Mouse (Mus musculus): ENCODE measurements around the gene Sap25.
A peak's percentile ranks its signal among the peaks of the same experiment; 100 is the strongest.
"Not testable (repeated sequence)": the region's sequence is repeated elsewhere in the genome, so short reads cannot be mapped to it uniquely, and the experiment has no call there.

The Sap25 gene

DNA sequence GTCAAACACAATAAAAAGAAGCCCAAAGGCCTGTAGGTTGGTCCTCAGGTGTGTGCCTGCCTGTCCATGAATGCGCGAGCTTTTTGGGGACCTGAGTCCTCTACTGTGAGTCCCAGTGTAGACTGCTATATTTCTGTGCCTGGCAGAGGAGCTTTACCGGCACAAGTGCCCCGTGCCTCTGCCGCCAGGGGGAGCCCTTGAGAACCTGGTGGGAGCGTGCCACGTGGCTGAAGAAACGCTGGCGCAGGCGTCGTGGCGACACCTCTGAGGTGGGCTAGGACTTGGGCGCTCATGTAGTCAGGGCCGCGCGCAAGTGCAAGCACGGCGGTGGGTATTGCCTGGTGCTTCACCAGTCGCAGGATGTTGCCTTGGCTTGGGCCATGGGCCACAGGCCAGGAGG, at the start of gene Sap25:
TSS of gene Sap25 (plus strand) at position 281 of the 400 bp plus-strand sequence.
- peak in 1 of 2 experiments; percentile 23 for DNase-seq (ENCODE audit: low spot score in 2 of 2)

DNA sequence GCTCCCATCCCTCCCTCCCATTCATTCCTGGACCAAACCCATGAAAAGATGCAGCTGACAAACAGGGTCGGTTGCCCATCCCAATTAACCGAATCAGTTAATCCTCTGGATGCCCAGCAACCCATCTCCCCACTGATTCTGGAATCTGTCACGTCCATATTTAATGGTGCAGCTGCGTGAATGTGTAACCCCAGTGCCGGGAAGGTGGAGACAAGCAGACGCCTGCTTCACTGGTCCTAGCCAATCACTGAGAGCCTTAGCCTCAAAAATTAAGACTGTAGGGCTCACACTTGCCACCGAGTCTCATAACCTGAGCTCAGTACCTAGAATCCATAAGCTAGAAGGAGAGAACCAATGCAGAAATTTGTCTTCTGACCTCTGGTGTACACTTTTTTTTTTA, 45.2 kb upstream of the Sap25 start:
- DNase-seq (ENCODE audit: low spot score in 2 of 2): no peak

DNA sequence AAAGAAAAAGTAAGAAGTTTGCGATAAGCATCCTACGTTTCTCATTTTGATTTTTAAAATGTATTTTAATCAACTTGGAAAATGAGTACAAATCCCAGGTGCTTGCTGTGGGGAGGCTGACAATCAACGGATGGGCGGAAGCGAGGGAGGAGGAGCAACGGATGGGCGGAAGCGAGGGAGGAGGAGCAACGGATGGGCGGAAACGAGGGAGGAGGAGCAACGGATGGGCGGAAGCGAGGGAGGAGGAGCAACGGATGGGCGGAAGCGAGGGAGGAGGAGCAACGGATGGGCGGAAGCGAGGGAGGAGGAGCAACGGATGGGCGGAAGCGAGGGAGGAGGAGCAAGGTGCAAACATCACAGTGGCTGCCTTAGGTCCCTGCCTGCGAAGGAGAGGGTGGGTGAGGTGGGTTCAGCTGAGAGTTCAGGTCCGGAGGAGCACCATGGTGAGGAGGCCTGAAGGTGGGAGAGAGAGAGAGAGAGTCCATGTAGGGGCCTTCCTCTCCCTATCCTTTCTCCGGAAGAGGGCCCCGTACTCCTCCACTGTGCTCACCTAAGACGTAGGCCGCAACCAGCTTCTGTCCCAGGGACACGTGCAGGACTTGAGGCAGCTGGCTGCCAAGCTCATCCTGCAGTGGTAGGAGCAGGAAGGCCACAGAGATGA, 44.4 kb upstream of the Sap25 start:
- DNase-seq (ENCODE audit: low spot score in 2 of 2): no peak

DNA sequence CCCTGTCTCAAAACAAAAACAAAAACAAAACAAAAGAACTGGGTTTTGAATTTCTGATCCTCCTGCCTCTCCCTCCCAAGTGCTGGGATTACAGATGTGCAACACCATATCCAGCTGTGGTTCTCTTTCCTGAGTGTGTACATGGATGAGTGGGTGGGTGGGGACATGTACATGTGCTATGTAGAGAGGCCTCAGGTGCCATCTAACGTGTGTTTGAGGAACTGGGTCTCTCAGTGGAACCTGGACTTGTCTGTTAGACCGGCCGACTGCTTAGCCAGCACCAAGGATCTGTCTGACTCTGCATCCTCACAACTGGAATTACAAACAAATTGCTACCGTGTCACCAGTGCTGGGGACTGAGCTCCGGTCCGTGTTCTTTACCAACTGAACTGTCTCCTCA, 43.5 kb upstream of the Sap25 start:
- no peak for DNase-seq (ENCODE audit: low spot score in 2 of 2)

DNA sequence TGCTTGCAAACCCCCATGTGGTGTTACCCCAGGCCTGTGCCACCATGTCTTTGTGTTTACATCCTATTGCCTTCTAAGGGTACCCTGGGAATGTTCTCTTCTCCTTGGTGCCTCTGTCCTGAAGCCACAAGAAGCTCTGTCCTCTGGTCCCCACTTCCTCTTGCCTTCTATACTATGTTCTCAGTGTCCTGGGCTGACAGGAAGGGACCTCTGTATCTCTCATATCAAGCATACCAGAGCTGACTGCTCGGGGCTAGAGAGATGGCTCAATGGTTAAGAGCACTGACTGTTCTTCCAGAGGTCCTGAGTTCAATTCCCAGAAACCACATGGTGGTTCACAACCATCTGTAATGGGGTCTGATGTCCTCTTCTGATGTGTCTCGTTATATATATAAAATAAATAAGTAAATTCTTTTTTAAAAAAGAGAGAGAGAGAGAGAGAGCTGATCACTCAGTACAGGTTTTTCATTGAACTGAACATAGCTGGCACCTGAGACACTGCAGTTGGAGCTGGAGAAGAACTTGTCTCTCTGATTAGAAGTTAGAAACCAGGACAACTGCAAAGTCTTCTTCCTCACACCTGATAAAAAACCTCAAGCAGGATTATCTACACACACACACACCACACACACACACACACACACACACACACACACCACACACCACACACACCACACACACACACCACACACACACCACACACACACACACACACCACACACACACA, 42.9 kb upstream of the Sap25 start:
- DNase-seq (ENCODE audit: low spot score in 2 of 2): no peak

DNA sequence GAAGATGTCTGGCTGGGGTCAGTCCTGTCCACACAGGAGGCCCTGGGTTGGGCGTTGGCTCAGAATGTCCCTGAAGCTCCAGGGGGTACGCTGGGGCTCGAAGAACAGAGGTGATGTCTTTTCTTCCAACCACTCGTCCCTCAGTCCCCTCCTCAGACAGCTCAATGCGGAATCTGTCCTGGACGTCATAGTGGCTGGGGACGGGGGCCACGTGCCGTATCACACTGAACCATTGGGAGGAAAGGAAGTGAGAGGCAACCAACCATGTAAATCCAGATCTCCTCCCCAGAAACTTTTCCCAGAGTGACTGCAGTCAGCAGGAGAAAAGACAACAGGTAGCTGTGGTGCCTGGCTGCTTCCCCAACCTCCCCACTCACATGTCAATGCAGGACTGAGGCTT, 41.5 kb upstream of the Sap25 start:
- no peak for DNase-seq (ENCODE audit: low spot score in 2 of 2)

DNA sequence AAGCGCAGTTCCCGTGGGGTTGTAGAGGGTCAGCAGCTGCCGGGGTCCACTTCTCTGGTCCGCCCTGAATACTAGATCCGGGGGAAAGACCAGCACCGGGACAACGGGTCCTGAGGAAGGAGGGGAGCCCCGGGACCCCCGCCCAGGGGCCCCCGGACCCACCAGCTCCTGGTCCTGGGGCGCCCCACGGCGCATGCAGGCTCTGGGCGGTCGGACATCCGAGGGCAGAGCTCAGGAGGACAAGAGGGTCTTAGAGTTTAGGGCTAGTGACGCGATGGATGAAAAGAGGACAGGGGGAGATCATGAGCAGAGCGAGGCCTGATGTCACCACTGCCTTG, 40.9 kb upstream of the Sap25 start:
- no peak for DNase-seq (ENCODE audit: low spot score in 2 of 2)

DNA sequence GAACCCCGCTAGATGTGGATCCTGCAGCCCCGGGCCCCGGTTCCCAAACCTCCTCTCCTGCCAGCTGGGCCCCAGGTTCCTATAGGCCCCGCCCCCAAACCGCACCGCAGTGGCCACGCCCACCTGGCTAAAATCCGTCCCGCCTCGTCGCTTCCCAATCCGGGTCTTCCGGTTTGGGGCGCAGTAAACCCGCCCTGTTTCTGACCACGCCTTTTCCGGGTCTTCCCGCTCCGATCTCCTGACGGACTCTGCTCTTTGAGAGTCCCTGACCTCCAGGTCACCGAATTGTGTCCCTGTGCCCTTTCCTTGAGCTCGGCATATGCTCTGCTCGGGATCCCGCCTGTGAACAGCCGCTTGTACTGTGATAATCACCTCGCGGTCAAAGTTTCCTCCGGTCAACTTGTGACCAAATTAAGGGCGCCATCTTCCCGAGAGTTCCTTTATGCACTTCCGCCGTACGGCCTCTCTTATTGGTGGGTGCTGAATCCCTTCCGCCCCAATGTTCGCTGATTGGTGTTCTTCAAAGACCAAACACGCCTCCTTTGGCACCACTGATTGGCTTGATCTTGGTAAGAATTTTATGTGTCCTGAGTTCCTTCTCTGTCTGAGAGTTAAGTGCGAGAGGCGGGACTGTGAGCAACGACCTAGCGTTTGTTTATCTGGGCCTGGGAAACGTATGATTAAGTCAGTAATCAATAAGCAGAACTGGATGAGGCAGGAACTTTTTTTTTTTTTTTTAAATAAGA, 40.3 kb upstream of the Sap25 start, which contains the start of gene Mospd3:
TSS of gene Mospd3 (minus strand) at position 440 of the 746 bp plus-strand sequence.
- DNase-seq (ENCODE audit: low spot score in 2 of 2): peak; percentile 93 to 97

DNA sequence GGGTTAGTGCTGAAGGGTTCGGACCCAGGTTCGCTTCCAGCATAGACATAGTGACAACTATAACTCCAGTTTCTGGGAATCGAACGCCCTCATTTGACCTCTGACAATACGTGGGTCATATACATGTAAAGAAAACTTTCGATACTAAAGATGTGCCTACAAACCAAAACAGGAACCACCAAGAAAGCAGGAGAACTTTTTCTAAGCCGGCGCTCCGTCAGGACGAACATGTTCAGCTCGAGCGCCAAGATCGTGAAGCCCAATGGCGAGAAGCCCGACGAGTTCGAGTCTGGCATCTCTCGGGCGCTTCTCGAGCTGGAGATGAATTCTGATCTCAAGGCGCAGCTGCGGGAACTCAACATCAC, 39.8 kb upstream of the Sap25 start:
- DNase-seq (ENCODE audit: low spot score in 2 of 2): no peak

DNA sequence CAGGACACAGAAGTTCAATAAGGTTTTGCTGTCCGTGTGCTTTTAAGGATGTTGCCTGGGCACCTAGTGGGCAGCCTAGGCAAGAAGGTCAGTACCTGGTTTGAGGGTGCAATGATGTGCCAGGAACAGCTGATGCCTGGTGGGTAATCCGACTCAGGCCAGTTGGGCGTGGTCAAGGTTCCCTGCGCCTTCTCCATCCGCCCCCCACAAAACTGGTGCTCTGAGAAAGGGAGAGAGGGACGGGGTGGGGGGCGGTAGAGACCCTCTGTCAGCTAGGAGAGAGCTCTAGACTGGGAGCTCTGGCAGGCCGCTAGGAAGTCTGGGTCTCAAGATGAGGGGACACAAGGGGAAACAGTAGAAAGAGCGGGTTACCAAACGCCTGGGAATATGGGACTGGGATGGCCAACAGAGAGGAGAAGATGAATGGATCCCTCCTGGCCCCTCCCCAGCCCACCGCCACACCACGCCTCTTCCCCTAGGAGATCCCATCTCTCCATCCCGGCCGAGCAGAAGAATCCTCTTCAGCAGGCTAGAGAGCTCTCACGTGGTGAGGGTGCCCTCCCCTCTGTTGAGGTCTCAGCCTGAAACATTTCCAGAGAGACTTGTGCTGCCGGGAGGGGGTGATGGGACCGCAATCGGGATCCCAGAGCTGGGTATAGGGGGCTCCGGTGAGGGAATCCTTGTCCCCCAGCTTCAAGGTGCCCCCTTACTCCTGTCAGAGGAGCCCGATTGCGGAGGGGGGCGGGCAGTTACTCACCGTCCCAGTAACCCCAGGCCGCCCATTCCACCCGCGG, 33.1 kb upstream of the Sap25 start:
- DNase-seq (ENCODE audit: low spot score in 2 of 2): no peak

DNA sequence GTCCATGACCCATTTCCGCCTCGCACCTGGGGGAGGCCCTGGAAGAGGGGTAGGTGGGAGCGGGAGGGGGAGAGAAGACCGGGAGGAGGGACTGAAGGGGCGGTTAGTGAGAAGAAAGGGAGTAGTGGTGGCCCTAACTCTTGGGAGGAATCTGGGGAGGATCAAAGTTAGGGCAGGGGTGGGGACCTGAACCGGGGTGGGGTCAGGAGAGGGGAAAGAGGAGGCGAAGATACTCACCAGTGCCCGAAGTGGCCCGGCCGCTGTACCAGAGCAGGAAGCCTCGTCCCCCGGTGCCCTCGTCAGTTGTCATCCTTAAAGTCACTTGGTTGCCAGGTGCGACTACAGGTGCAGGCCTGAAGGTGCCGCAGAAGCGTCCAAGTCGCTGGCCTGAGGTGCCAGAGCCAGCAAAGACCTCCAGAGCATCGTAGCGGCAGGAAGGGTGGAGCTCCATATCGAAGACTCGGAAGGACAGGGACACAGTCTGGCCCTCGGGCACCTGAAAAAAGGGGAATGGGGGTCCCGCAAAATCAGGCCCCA, 32.4 kb upstream of the Sap25 start:
- no peak for DNase-seq (ENCODE audit: low spot score in 2 of 2)

DNA sequence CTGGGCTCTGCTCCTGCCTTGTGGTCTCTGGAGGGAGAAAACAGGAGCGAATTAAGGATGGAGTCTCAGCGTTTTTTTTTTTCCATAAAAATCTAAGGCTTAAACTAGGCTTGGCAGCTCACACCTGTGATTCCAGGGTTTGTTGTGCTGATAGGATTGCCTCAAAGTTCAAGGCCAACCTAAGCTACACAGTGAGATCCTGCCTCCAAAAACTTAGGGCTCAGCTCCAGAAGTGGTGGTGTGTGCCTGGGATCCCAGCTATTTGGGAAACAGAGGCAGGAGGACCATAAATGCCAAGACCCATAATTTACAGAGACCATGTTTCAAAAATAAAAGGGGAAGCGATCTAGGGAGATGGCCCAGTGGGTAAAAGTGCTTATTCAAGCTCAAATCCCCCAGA, 31.8 kb upstream of the Sap25 start:
- DNase-seq (ENCODE audit: low spot score in 2 of 2): no peak

DNA sequence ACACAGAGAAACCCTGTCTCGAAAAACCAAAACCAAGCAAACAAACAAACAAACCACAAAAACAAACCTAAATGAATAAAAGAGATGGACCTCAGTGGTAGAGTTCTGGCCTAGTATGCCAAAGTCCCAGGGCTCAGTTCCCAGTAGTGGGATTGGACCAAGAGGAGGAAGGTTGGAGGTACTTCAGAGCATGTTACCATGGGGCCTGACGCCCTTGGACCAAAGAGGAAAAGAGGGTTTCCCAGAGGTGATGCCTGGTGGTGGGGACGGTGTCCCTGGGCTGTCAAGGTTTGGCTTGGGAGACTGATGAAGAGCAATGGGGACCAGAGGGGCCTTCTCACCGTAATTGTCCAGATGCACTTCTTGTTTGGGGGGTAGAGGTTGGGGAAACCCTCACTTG, 31.1 kb upstream of the Sap25 start:
- no peak for DNase-seq (ENCODE audit: low spot score in 2 of 2)

DNA sequence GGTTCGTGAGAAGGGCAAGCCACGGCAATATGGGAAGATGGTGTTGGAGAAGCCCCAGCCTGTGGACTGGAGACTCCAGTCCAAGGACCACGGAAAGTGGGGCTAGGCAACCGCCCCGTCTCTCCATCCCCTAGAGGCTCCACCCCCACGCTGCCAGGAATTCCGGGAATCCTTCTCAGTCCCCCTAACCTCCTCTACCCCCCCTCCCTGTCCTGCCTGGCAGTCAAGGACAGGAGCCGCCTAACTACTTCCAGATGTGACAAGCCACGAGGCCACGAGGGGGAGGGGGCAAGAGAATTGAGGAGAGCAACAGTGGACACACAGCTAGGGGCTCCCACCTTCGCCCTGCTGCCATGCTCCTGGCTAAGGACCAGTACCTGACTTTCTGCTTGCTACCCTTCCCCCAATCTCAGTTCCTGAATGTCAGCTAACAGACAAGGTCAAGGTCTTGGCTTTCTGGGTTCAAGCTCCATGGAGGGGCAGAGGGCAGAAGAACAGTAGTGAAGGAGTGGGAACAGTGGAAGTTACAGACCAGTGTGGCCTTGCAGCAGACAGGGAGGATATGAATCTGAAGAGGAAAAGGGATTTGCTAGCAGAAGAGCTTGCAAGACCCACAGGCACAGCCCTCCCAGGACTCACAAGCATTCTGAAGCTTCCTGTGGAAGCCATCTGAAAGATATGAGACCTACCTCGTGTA, 30.4 kb upstream of the Sap25 start:
- peak; percentile 78 to 82 for DNase-seq (ENCODE audit: low spot score in 2 of 2)

DNA sequence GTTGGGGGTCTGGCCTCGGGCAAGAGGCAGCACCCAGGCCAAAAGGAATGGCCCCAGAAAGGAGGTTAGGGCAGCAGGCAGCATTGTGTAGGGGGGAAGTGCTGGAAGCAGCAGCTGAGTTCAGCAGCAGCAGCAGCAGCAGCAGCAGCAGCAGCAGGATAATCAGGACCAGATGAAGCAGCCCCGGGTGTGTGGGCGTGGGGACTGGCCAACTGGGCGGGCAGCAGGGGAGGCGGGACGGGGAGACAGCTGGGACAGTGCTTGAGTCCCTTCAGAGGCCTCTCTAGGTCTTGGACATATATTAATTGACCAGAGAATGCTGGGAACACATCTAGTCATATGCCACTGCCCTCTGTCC, 29.9 kb upstream of the Sap25 start:
- DNase-seq (ENCODE audit: low spot score in 2 of 2): peak; percentile 74 to 80

DNA sequence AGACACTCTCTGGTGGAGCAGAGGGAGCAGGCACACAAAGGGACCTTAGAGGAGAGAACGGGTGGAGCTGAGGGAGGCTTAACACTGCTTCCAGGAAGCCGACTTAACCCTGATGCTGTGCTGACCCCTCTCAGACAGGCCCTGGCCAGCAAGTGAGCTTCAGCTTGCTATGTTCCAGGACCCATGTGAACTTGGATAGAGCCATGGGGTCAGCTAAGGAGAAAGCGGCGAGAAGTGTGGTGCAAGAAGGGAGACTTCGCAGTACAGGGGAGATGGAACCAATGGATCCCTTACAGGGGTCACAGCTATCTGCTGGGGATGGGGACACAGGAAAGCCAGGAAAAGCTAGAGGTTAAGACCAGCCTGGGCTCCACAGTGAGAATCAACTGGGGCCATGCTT, 28.1 kb upstream of the Sap25 start:
- DNase-seq (ENCODE audit: low spot score in 2 of 2): no peak

DNA sequence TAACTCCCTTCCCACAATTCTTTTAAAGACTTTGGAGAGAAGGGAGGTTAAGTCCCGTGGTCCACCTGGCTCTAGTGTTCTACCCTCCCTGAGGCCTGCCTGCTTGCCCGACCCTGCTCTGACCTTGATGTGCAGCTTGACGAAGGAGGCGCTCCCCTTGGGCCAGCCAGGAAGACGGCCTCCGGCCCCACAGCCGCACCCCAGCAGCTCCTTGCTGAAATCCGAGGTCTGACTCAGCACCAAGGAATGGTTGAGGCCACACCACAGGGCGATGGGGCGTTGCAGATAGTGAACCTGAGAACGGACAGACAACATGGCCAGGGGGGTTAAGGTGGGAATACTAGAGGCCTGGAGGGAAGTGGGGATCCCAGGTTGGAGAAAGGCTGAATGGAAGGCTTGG, 27.6 kb upstream of the Sap25 start, which contains the start of gene Pcolce:
TSS of gene Pcolce (minus strand) at position 235 of the 400 bp plus-strand sequence.
- DNase-seq (ENCODE audit: low spot score in 2 of 2): peak in 1 of 2 experiments; percentile 73

DNA sequence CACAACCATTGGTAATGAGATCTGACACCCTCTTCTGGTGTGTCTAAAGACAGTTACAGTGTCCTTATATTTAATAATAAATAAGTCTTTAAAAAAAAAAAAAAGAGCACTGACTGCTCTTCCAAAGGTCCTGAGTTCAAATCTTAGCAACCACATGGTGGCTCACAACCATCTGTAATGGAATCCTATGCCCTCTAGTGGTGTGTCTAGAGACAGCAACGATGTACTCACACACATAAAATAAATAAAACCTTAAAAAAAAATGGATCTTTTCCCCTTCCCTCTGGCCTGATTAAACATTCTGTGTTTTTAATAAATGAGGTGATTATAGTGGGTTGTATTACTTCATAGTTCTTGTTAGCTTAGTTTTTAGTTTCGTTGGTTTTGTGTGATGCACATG, 26.2 kb upstream of the Sap25 start:
- not testable (repeated sequence) for DNase-seq (ENCODE audit: low spot score in 2 of 2)

DNA sequence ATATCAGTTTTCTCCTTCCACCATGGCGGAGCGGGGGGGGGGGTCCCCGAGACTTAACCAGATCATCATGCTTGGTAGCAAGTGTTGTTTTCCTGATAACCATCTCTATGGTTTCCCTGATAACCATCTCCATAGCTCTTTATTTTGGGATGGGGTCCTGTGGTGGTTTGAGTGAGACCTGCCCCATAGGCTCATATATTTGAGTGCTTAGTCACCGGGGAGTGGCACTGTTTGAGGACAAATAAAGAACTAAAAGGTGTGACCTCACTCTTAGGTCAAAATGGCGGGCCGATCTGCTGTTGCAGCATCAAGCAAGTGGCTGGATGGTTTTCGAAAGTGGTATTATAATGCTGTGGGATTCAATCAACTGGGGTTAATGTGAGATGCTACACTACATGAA, 25.8 kb upstream of the Sap25 start:
- DNase-seq (ENCODE audit: low spot score in 2 of 2): no peak

DNA sequence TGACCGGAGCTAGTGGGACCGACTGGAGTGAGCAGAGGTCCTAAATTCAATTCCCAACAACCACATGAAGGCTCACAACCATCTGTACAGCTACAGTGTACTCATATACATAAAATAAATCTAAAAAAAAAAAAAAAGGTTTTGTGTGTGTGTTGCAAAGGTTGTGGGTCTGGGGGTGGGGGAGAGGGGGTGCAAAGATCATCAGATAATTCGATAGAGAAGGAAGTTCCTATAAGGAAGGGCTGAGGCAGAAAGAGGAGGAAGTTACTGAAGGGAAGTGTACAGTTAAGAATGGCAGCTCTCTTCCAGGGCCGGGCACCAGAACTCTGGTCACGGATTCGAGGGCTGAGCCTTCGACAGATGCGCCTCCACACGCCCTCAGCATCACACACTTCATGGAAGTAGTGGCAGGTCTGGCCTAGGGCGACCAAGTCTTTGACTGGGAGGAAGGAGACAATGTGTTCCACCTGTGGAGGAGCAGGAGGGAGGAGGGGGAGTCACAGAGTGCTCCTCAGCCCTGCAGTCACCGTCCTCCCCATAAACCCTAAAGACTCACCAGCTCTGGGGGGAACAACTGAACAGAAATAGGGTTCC, 17.1 kb upstream of the Sap25 start:
- no peak for DNase-seq (ENCODE audit: low spot score in 2 of 2)

DNA sequence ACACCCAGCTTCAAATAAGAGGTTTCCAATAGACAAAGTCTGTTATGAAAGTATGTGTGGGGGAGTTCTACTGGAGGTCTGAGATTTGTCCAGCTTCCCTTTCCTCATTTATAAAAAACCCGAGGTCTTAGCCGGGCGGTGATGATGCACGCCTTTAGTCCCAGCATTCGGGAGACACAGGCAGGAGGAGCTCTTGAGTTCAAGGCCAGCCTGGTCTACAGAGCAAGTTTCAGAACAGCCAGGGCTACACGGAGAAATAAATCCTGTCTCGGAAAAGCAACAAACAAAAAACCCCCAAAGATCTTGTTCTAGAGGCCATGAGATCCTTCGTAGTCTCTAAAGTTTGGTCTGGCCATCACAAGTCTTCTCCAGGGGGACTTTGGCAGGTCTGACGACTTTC, 13.1 kb upstream of the Sap25 start:
- DNase-seq (ENCODE audit: low spot score in 2 of 2): no peak
